In genomic region chr12:73054576-73055185, GRCm38 (mm10) we compare ENCODE assay signal across 11 mouse cellular contexts. TPM values are rescaled to one million over a fixed set of nuclear protein-coding genes. Genes with fewer than 3 reads are reported as not detected.
A peak's percentile ranks its signal among the peaks of the same experiment; 100 is the strongest.
DNase-seq lines count a peak whose midpoint lies in the region; ATAC-seq lines count a peak whose summit lies in the region.
"Had no signal": no experiment of that assay in that cellular context is flagged by ENCODE, and none has a peak within 500 bp of the region (broad histone marks: within the 10 kb centered on the region; RNA-seq: fewer than 3 reads in every experiment).

No protein-coding gene starts in this region.

- intact Hi-C loops in heart, postnatal 25 days (cut with DNase I): loop anchor here (10.0 kb wide), 1 partner anchor 230 kb away; the partner anchor contains the start of genes Slc38a6 and Trmt5

- 0 out of 2 replicates have a peak, but pooled peaks cover 8% of the 10 kb centered on the region for H3K4me1 ChIP-seq in heart, embryonic 11.5 days (ENCODE audit: control insufficient read depth, insufficient read depth, low read length)
- H3K4me1 ChIP-seq in lung, embryonic 15.5 days: peaks cover 10% of the 10 kb centered on the region; the same call in 1 of the 2 replicates
- H3K4me1 ChIP-seq in embryonic facial prominence, embryonic 14.5 days (ENCODE audit: control insufficient read depth, insufficient read depth, low read length): peaks cover 24% of the 10 kb centered on the region
- peaks cover 10% of the 10 kb centered on the region; the same call in 1 of the 2 replicates for H3K4me1 ChIP-seq in neural tube, embryonic 12.5 days

- no peak overlapping the region for H3K27ac ChIP-seq in heart, embryonic 11.5 days (ENCODE audit: low read depth, low read length)
- H3K27ac ChIP-seq in lung, embryonic 15.5 days: no peak overlapping the region
- peak overlapping the region; percentile 87 for H3K27ac ChIP-seq in embryonic facial prominence, embryonic 14.5 days (replicated peaks; ENCODE audit: low read depth, low read length)
- H3K27ac ChIP-seq in neural tube, embryonic 12.5 days: no peak overlapping the region

- no peak for ATAC-seq in heart, embryonic 11.5 days (replicated peaks; ENCODE audit: insufficient number of reproducible peaks, low FRiP score, low TSS enrichment)
- no peak for ATAC-seq in lung, embryonic 15.5 days (ENCODE audit: borderline replicate concordance, extremely low read depth, low FRiP score, low TSS enrichment)
- ATAC-seq in embryonic facial prominence, embryonic 14.5 days (ENCODE audit: low read depth): no peak
- ATAC-seq in neural tube, embryonic 12.5 days (ENCODE audit: low FRiP score, low read depth): no peak
- ATAC-seq in megakaryocyte progenitor cell, adult 5-6 weeks (replicated peaks; ENCODE audit: poor library complexity): no peak

- H3K4me2 ChIP-seq in heart, embryonic 11.5 days: peak overlapping the region; percentile 94
- no peak overlapping the region for H3K4me2 ChIP-seq in lung, embryonic 15.5 days
- H3K4me2 ChIP-seq in embryonic facial prominence, embryonic 14.5 days (ENCODE audit: low read depth, low read length): peak overlapping the region; percentile 85
- peak overlapping the region; percentile 70 for H3K4me2 ChIP-seq in neural tube, embryonic 12.5 days (replicated peaks)

- no peak for DNase-seq in heart, postnatal 25 days (ENCODE audit: low spot score)
- DNase-seq in lung, postnatal 25 days (ENCODE audit: low spot score): no peak
- peak; percentile 31 for DNase-seq in embryonic facial prominence, embryonic 14.5 days (ENCODE audit: low spot score)
- DNase-seq in c-Kit-positive CD71-positive TER-119-positive erythroid progenitor cells, embryonic 14.5 days (ENCODE audit: low spot score): no peak
- DNase-seq: thymus, adult 18-20 months had no signal

- H3K9ac ChIP-seq in heart, embryonic 11.5 days (ENCODE audit: low read depth, low read length): no peak overlapping the region
- no peak overlapping the region for H3K9ac ChIP-seq in lung, embryonic 15.5 days
- H3K9ac ChIP-seq in embryonic facial prominence, embryonic 14.5 days (ENCODE audit: low read depth, low read length): peak overlapping the region; percentile 67; the same call in 1 of the 2 replicates
- H3K9ac ChIP-seq in neural tube, embryonic 12.5 days: no peak overlapping the region

- no peaks in the 10 kb centered on the region for H3K36me3 ChIP-seq in heart, embryonic 11.5 days (ENCODE audit: control insufficient read depth, insufficient read depth, low read length)
- no peaks in the 10 kb centered on the region for H3K36me3 ChIP-seq in lung, embryonic 15.5 days
- H3K36me3 ChIP-seq in embryonic facial prominence, embryonic 14.5 days (ENCODE audit: control insufficient read depth, insufficient read depth, low read length): no peaks in the 10 kb centered on the region
- H3K36me3 ChIP-seq in neural tube, embryonic 12.5 days: no peaks in the 10 kb centered on the region

- WGBS in heart, embryonic 11.5 days (ENCODE audit: insufficient replicate concordance): 22% methylated on average over 15 of the region's 15 CpGs
- 34% methylated on average over 15 of the region's 15 CpGs for WGBS in lung, embryonic 15.5 days
- 9% methylated on average over 15 of the region's 15 CpGs for WGBS in embryonic facial prominence, embryonic 14.5 days
- WGBS in neural tube, embryonic 12.5 days: 13% methylated on average over 15 of the region's 15 CpGs

- H3K4me3 ChIP-seq in heart, embryonic 11.5 days (ENCODE audit: low read depth, low read length): peak overlapping the region; percentile 66; the same call in 1 of the 2 replicates
- 0 out of 2 replicates have a peak overlapping the region, but pooled peaks have one; percentile 55 for H3K4me3 ChIP-seq in lung, embryonic 15.5 days
- peak overlapping the region; percentile 61 for H3K4me3 ChIP-seq in embryonic facial prominence, embryonic 14.5 days (ENCODE audit: low read depth, low read length)
- no peak overlapping the region for H3K4me3 ChIP-seq in neural tube, embryonic 12.5 days

- H3K9me3 ChIP-seq in heart, embryonic 11.5 days (replicated peaks; ENCODE audit: control insufficient read depth, low read length): no peaks in the 10 kb centered on the region
- no peaks in the 10 kb centered on the region for H3K9me3 ChIP-seq in lung, embryonic 15.5 days
- H3K9me3 ChIP-seq in embryonic facial prominence, embryonic 14.5 days (ENCODE audit: control insufficient read depth, low read length): no peaks in the 10 kb centered on the region
- H3K9me3 ChIP-seq in neural tube, embryonic 12.5 days: no peaks in the 10 kb centered on the region

- peaks cover 43% of the 10 kb centered on the region for H3K27me3 ChIP-seq in heart, embryonic 11.5 days (ENCODE audit: control insufficient read depth, insufficient read depth, low read length)
- H3K27me3 ChIP-seq in lung, embryonic 15.5 days: peaks cover 79% of the 10 kb centered on the region
- H3K27me3 ChIP-seq in embryonic facial prominence, embryonic 14.5 days (replicated peaks; ENCODE audit: control insufficient read depth, insufficient read depth, low read length): peaks cover 27% of the 10 kb centered on the region
- H3K27me3 ChIP-seq in neural tube, embryonic 12.5 days (replicated peaks): peaks cover 65% of the 10 kb centered on the region

RNA-seq across cellular contexts. Expression of gene Six1, which starts 1.0 kb away (rescaled TPM):
- polyA plus RNA-seq in heart, embryonic 11.5 days (2014; fragmentation: Nextera tagmentation; extraction: Ambion mirVana): 1.3 and 2.3 TPM in 2 replicates
- 1 to 10 TPM in 1 of 2 experiments, under 1 TPM in 1; 0.81 to 1.0 TPM for total RNA-seq in heart, postnatal 25 days (2021)
- 1.3 and 1.5 TPM in 2 replicates for polyA plus RNA-seq in lung, embryonic 15.5 days (2015; fragmentation: Nextera tagmentation; extraction: Ambion mirVana)
- polyA plus RNA-seq in embryonic facial prominence, embryonic 14.5 days (2014; fragmentation: Nextera tagmentation; extraction: Ambion mirVana): 46.5 and 53.9 TPM in 2 replicates
- 30.5 and 36.7 TPM in 2 replicates for polyA plus RNA-seq in neural tube, embryonic 12.5 days (2016; fragmentation: Nextera tagmentation; extraction: Ambion mirVana)
- 0.10 and 0.35 TPM in 2 replicates for total RNA-seq in megakaryocyte progenitor cell, adult 5-6 weeks (2015)
- total RNA-seq in megakaryocyte progenitor cell, adult 5-6 weeks (2017): 0.25 TPM in 1 of 2 replicates, not detected in the other
- total RNA-seq: monocyte, adult 5-6 weeks had no signal
- polyA plus RNA-seq: liver, adult 2 months had no signal

RNA-seq across cellular contexts. Expression of gene Six4, which starts 58.6 kb away (rescaled TPM):
- 2.5 and 3.0 TPM in 2 replicates for polyA plus RNA-seq in heart, embryonic 11.5 days (2014; fragmentation: Nextera tagmentation; extraction: Ambion mirVana)
- 1 to 10 TPM; 3.4 to 4.3 TPM for total RNA-seq in heart, postnatal 25 days (2021)
- 2.4 and 2.9 TPM in 2 replicates for polyA plus RNA-seq in lung, embryonic 15.5 days (2015; fragmentation: Nextera tagmentation; extraction: Ambion mirVana)
- polyA plus RNA-seq in embryonic facial prominence, embryonic 14.5 days (2014; fragmentation: Nextera tagmentation; extraction: Ambion mirVana): 6.3 and 7.0 TPM in 2 replicates
- polyA plus RNA-seq in neural tube, embryonic 12.5 days (2016; fragmentation: Nextera tagmentation; extraction: Ambion mirVana): 5.0 and 6.8 TPM in 2 replicates
- total RNA-seq in megakaryocyte progenitor cell, adult 5-6 weeks (2015): 0.12 TPM in 1 of 2 replicates, not detected in the other
- not detected in 2 replicates for total RNA-seq in megakaryocyte progenitor cell, adult 5-6 weeks (2017)
- total RNA-seq: monocyte, adult 5-6 weeks had no signal
- polyA plus RNA-seq: liver, adult 2 months had no signal
